Mouse (Mus musculus): ENCODE measurements around the gene Gtf2ird1. TPM values are rescaled to one million over a fixed set of nuclear protein-coding genes. Genes with fewer than 3 reads are reported as not detected.
"Not testable (repeated sequence)": the region's sequence is repeated elsewhere in the genome, so short reads cannot be mapped to it uniquely, and the experiment has no call there.

The Gtf2ird1 gene
- total RNA-seq, 2 experiments from 2014 or later: 23.1 to 29.9 TPM

GRCm38 (mm10) chr5:134475686-134476085 is 19.2 kb upstream of the Gtf2ird1 start:
- not testable (repeated sequence) for DNase-seq (ENCODE audit: extremely low spot score in 1 of 2, low spot score in 1 of 2)

DNA sequence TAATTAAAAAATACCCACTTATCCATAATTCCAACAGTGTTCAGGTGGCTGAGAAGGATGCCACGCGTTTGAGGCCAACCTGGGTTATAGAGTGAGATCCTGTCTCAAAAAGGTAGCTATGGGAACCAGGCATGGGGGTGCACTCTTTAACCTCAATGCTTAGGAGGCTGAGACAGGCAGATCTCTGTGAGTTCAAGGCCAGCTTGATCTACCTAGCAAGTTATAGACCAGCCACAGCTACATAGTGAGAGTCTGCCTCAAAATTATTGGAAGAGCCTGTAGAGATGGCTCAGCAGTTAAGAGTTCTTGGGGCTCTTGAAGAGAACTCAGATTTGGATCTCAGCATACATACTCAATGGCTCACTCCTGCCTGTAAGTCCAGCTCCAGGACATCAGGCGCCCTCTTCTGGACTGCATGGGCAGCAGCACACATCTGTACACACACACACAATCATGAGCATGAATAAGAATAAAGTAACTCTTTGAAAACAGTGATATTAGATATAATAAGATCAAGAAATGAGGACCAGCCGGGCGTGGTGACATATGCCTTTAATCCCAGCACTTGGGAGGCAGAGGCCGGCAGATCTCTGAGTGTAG is 18.6 kb upstream of the Gtf2ird1 start:
- no peak for DNase-seq (ENCODE audit: extremely low spot score in 1 of 2, low spot score in 1 of 2)

GRCm38 (mm10) chr5:134473902-134474301 is 17.4 kb upstream of the Gtf2ird1 start:
- DNase-seq (ENCODE audit: extremely low spot score in 1 of 2, low spot score in 1 of 2): no peak

DNA sequence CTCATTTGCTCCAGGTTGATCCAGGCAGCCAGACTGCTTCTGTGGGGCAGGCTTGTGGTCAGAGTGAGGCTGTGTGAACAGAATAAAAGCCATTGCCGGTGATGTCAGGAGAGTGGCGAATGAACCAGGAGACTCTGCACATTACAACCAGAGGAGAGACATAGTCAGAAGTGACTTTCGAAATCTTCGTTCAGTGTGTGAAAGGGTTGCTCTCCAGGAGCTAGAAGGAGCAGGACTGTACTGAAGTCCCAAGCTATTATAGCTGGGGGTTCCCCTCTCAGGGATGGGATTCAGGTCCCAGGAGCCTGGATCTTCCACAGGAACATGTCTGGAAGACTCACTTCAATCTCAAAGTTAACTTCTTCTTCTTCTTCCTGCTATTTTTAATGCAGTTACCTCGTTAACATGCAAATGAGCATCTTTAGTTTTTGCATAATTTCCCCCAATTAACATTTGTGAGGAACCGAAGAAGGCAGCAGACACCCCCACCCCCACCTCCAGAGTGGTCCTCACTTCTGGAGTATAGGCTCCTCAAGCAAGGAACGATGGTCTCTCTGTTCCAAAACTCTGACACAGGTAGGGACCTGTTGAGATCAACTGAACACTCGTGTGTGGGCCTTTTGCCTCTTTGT is 14.1 kb upstream of the Gtf2ird1 start:
- no peak for DNase-seq (ENCODE audit: extremely low spot score in 1 of 2, low spot score in 1 of 2)

DNA sequence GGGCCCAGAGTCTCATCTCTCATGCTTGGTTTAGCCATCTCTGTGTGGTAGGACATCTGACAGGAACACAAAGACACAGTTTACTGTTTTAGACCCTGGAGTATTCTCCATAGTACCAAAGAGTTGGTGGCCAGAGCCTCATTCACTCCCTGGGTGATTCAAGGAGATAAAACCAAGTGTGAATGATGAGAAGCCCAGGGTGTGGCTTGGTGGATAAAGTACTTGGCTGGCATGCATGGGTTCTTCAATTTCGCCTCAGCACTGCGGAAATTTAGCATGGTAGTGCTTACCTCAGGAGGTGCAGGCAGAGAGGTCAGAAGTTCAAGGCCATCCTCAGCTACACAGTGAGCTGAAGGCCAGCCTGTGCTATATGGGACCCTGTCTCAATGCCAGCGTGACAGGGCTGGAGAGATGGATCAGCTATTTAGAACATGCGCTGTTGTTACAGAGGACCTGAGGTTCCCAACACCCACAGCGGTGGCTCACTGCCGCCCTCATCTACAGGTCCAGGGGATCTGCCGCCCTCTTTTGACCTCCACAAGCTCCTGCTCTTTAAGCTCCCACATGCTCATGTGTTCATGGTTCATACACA is 13.1 kb upstream of the Gtf2ird1 start:
- no peak for DNase-seq (ENCODE audit: extremely low spot score in 1 of 2, low spot score in 1 of 2)

DNA sequence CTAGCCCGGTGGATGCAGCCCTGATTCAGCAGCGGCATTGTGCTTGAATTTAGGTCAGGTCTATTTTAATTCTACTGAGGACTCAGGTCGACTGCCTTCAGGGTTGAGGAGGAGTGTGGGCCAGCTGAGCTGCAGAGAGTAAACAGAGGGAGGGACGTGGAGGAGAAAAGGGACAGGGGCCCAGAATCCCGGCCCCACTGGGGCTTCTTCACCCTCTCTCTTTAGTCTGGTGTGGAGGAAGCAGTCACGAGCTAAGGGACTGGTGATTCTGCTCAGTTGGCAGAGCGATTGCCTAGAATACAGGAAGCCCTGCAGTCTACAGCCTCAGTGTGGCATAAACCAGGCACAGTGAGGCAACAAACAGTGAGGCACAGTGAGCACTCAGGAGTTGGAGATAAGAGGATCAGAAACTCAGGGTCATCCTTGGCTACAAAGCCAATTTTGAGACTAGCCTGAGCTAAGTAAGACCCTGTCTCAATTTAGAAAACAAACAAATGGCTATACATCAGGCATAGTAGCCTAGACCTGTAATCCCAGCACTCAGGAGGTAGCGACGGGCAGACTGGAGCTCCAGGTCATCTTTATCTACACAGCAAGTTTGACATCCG is 11.7 kb upstream of the Gtf2ird1 start:
- DNase-seq (ENCODE audit: extremely low spot score in 1 of 2, low spot score in 1 of 2): no peak

DNA sequence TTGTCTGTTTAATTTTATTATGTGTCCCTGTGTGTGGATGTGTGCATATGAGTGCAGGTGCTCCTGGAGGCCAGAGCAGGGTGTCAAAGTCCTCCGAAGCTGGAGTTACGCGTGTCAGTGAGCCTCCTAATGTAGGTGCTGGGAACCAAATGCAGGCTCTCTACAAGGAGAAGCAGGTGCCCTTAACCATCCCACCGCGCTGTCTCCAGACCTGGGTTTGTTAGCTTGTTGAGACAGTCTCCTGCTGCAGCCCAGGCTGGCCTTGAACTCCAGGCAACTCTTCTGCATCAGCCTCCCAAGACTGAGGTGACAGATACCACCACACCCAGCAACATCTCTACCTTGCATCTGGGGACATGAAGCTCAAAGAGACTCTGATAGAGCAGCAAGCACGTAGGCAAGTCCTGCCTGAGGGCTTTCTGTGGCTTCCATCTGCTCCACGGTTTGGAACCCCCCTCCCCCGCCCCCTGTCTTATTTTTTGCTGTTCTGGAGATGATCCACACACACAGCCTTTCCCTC is 10.6 kb upstream of the Gtf2ird1 start:
- no peak for DNase-seq (ENCODE audit: extremely low spot score in 1 of 2, low spot score in 1 of 2)

- DNase-seq (ENCODE audit: extremely low spot score in 1 of 2, low spot score in 1 of 2): no peak
Observed at GRCm38 (mm10) chr5:134466296-134467029, 9.9 kb upstream of the Gtf2ird1 start.

- DNase-seq (ENCODE audit: extremely low spot score in 1 of 2, low spot score in 1 of 2): no peak
Observed at GRCm38 (mm10) chr5:134465197-134465596, 8.7 kb upstream of the Gtf2ird1 start.

GRCm38 (mm10) chr5:134464225-134464624 is 7.7 kb upstream of the Gtf2ird1 start:
- DNase-seq (ENCODE audit: extremely low spot score in 1 of 2, low spot score in 1 of 2): no peak

DNA sequence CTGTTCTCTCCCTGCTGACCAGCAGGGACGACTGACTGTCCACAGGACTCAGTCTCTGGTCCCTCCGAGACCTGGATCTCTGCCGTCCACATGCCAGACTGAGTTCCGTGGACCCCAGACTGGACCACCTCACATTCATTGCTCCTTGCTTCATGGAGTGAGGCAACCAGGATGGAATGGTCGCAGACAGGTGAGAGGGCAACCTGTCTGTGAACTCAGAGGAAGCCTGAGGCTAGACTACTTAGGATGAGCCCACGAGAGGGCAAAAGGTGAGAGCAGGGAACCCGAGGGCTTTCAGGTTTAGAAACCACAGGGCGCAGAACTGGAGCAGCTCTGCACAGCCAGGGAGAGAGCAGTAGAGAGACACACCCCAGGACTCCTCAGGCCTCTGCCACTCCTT is 6.2 kb upstream of the Gtf2ird1 start:
- DNase-seq (ENCODE audit: extremely low spot score in 1 of 2, low spot score in 1 of 2): no peak

GRCm38 (mm10) chr5:134462316-134462715 is 5.8 kb upstream of the Gtf2ird1 start:
- no peak for DNase-seq (ENCODE audit: extremely low spot score in 1 of 2, low spot score in 1 of 2)

GRCm38 (mm10) chr5:134460546-134460945 is 4.0 kb upstream of the Gtf2ird1 start:
- no peak for DNase-seq (ENCODE audit: extremely low spot score in 1 of 2, low spot score in 1 of 2)

- no peak for DNase-seq (ENCODE audit: extremely low spot score in 1 of 2, low spot score in 1 of 2)
Observed at GRCm38 (mm10) chr5:134459096-134459495, 2.6 kb upstream of the Gtf2ird1 start.

- DNase-seq (ENCODE audit: extremely low spot score in 1 of 2, low spot score in 1 of 2): no peak
Observed at GRCm38 (mm10) chr5:134458416-134458815, 1.9 kb upstream of the Gtf2ird1 start.

GRCm38 (mm10) chr5:134457371-134457770 is 855 bp upstream of the Gtf2ird1 start:
- no peak for DNase-seq (ENCODE audit: extremely low spot score in 1 of 2, low spot score in 1 of 2)

GRCm38 (mm10) chr5:134455914-134456423 is 547 bp downstream of the Gtf2ird1 start:
- peak in 1 of 2 experiments; percentile 29 for DNase-seq (ENCODE audit: extremely low spot score in 1 of 2, low spot score in 1 of 2)

DNA sequence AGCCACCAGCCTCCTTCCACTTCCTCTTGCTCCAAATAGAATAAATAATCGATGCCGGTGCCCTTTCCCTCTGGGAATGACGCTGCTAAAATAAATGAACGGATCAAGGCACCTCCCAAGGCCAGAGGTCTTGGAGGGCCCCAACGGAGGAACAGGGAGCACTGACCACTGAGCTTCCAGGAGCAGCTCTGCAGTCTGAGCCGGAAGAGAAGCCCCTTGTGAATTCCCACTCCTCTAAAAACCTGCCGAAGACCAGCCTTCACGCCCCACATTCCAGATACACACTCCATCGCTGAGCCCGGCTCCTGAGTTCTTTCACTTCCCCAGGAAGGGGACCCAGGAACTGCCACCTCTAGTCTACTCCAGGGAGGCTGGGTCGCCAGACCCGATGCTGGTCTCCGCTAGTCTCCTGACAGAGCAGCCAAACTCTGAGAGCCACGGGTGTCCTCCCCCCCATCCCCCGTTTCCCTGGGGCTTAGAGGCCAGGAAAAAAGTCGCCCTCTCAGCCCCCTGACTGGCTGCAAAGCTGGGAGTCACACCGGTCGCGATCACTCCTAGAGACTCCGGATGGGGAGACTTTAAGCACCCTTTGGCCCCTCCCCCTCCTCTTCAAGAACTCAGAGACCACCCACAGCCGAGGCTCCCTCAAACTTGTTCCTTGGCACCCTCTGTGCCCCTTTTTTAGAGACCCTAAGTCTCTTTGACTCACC is 1.2 kb downstream of the Gtf2ird1 start:
- no peak for DNase-seq (ENCODE audit: extremely low spot score in 1 of 2, low spot score in 1 of 2)

DNA sequence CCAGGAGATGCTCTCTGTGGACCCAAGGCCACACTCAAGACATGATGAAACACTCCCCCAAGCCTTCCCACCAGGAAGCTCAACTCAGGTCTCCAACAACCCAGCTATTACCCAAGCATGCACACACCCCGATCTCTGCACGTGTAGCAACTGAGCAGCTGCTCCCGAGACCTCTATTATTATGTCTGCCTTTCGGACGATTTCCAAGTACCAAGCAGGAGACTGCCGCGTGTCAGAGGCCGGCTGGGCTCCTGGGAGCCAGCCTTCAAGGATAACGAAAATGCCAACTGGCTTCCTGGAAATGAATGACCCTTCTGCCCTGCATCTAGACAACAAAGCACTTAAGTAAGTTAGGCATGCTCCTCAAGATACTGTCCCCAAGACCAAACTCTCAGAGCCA is 2.1 kb downstream of the Gtf2ird1 start:
- no peak for DNase-seq (ENCODE audit: extremely low spot score in 1 of 2, low spot score in 1 of 2)

GRCm38 (mm10) chr5:134453577-134453976 is 2.9 kb downstream of the Gtf2ird1 start:
- no peak for DNase-seq (ENCODE audit: extremely low spot score in 1 of 2, low spot score in 1 of 2)

Data from layer of hippocampus, postnatal 25 days (tissue).